Mouse (Mus musculus): ENCODE results near the gene 4933406M09Rik.
A peak's percentile ranks its signal among the peaks of the same experiment; 100 is the strongest.

Gene 4933406M09Rik

GRCm38 (mm10) chr1:134381051-134381450 is 4.7 kb upstream of the 4933406M09Rik start:
- no peak for DNase-seq (ENCODE audit: low read depth, low spot score)

- no peak for DNase-seq (ENCODE audit: low read depth, low spot score)
These were observed 3.7 kb upstream of the 4933406M09Rik start for GRCm38 (mm10) chr1:134381795-134382625.

GRCm38 (mm10) chr1:134384581-134384980 is 1.2 kb upstream of the 4933406M09Rik start:
- DNase-seq (ENCODE audit: low read depth, low spot score) = no peak

- DNase-seq (ENCODE audit: low read depth, low spot score) = no peak
These were observed 564 bp upstream of the 4933406M09Rik start for GRCm38 (mm10) chr1:134385176-134385575.

- DNase-seq (ENCODE audit: low read depth, low spot score) = no peak
These were observed 8.1 kb downstream of the 4933406M09Rik start for GRCm38 (mm10) chr1:134393827-134394226.

- DNase-seq (ENCODE audit: low read depth, low spot score) = no peak
These were observed 12.5 kb downstream of the 4933406M09Rik start for GRCm38 (mm10) chr1:134398210-134398609.

- no peak for DNase-seq (ENCODE audit: low read depth, low spot score)
These were observed 14.0 kb downstream of the 4933406M09Rik start for GRCm38 (mm10) chr1:134399735-134400134.

- DNase-seq (ENCODE audit: low read depth, low spot score) = no peak
These were observed 20.0 kb downstream of the 4933406M09Rik start, which contains the start of gene Cyb5r1 for GRCm38 (mm10) chr1:134405509-134406413. Gene Cyb5r1 (plus strand): TSS chr1:134405559.

GRCm38 (mm10) chr1:134406414-134406771 is 20.7 kb downstream of the 4933406M09Rik start:
- DNase-seq (ENCODE audit: low read depth, low spot score) = no peak

GRCm38 (mm10) chr1:134408080-134408479 is 22.3 kb downstream of the 4933406M09Rik start:
- no peak for DNase-seq (ENCODE audit: low read depth, low spot score)

- no peak for DNase-seq (ENCODE audit: low read depth, low spot score)
These were observed 26.2 kb downstream of the 4933406M09Rik start for GRCm38 (mm10) chr1:134411706-134412629.

- DNase-seq (ENCODE audit: low read depth, low spot score) = no peak
These were observed 28.3 kb downstream of the 4933406M09Rik start for GRCm38 (mm10) chr1:134414038-134414437.

GRCm38 (mm10) chr1:134414501-134415167 is 28.9 kb downstream of the 4933406M09Rik start:
- no peak for DNase-seq (ENCODE audit: low read depth, low spot score)

GRCm38 (mm10) chr1:134415168-134415831 is 29.6 kb downstream of the 4933406M09Rik start, which contains the start of gene Adipor1:
Gene Adipor1 (plus strand): TSS chr1:134415378.
- peak; percentile 91 for DNase-seq (ENCODE audit: low read depth, low spot score)

GRCm38 (mm10) chr1:134418414-134418975 is 32.8 kb downstream of the 4933406M09Rik start:
- DNase-seq (ENCODE audit: low read depth, low spot score) = no peak

- DNase-seq (ENCODE audit: low read depth, low spot score) = no peak
These were observed 33.4 kb downstream of the 4933406M09Rik start for GRCm38 (mm10) chr1:134419176-134419575.

- DNase-seq (ENCODE audit: low read depth, low spot score) = no peak
These were observed 34.2 kb downstream of the 4933406M09Rik start for GRCm38 (mm10) chr1:134419751-134420458.

GRCm38 (mm10) chr1:134423911-134424310 is 38.2 kb downstream of the 4933406M09Rik start:
- no peak for DNase-seq (ENCODE audit: low read depth, low spot score)

GRCm38 (mm10) chr1:134426289-134426688 is 40.5 kb downstream of the 4933406M09Rik start:
- no peak for DNase-seq (ENCODE audit: low read depth, low spot score)

Measured in retina, adult 2 months (tissue).